9 mouse cellular contexts compared by ENCODE assay signal in genomic region chr5:120849601-120850136, GRCm38 (mm10). TPM values are rescaled to one million over a fixed set of nuclear protein-coding genes. Genes with fewer than 3 reads are reported as not detected.
DNase-seq lines count a peak whose midpoint lies in the region; TF ChIP-seq lines count a peak whose summit lies in the region.
"Had no signal": no experiment of that assay in that cellular context is flagged by ENCODE, and none has a peak within 500 bp of the region (broad histone marks: within the 10 kb centered on the region; RNA-seq: fewer than 3 reads in every experiment).

No protein-coding gene starts in this region.

- no peak overlapping the region for H3K27ac ChIP-seq in gastrocnemius, adult 2 months
- H3K27ac ChIP-seq: limb, embryonic 12.5 days had no signal

- peak; percentile 48 for TF ChIP-seq CTCF in gastrocnemius, adult 2 months (IDR thresholded peaks at IDR 0.05)
- peak; percentile 67; the same call in 1 of the 2 replicates for TF ChIP-seq CTCF in brain, embryonic 14.5 days (IDR thresholded peaks at IDR 0.05; ENCODE audit: borderline replicate concordance, extremely low read depth, insufficient read depth, insufficient read length)

- H3K4me3 ChIP-seq in gastrocnemius, adult 2 months: no peak overlapping the region
- H3K4me3 ChIP-seq: limb, embryonic 12.5 days had no signal

- peak; percentile 17 for DNase-seq in gastrocnemius, adult 2 months
- DNase-seq in gastrocnemius, postnatal 36 days: no peak
- DNase-seq in right cerebral cortex, adult 2 months (ENCODE audit: low spot score in 2 of 2): peak; percentile 27 to 33
- no peak for DNase-seq in right cerebral cortex, postnatal 36 days (ENCODE audit: low spot score in 2 of 2)
- peak; percentile 71 for DNase-seq in brain, embryonic 14.5 days (ENCODE audit: low read depth)
- peak; percentile 20 for DNase-seq in forelimb bud, embryonic 11.5 days (ENCODE audit: low read depth, low spot score)
- peak; percentile 25 to 29 for DNase-seq in lung, adult 18-20 months
- peak; percentile 21 for DNase-seq in telencephalon, adult 2 months (ENCODE audit: low read depth, low spot score)

- no peak for TF ChIP-seq POLR2A in brain, embryonic 14.5 days (IDR thresholded peaks at IDR 0.05; ENCODE audit: borderline replicate concordance, extremely low read depth, insufficient read depth, insufficient read length, poor library complexity, severe bottlenecking)

- intact Hi-C loops in gastrocnemius, adult 2 months (cut with DNase I): no loop called here
- intact Hi-C loops in gastrocnemius, postnatal 36 days (cut with DNase I): no loop called here

RNA-seq across cellular contexts. Expression of gene Oas1f, which starts 2.5 kb away (rescaled TPM):
- total RNA-seq in gastrocnemius, adult 2 months (2021): not detected
- not detected for total RNA-seq in gastrocnemius, postnatal 36 days (2021)
- not detected in 2 replicates for polyA plus RNA-seq in brain, embryonic 14.5 days (2012; rRNA removed)
- polyA plus RNA-seq: limb, embryonic 12.5 days had no signal

RNA-seq across cellular contexts. Expression of gene Oas1h, which starts 11.6 kb away (rescaled TPM):
- total RNA-seq in gastrocnemius, adult 2 months (2021): not detected
- not detected for total RNA-seq in gastrocnemius, postnatal 36 days (2021)
- polyA plus RNA-seq in brain, embryonic 14.5 days (2012; rRNA removed): not detected in 2 replicates
- polyA plus RNA-seq: limb, embryonic 12.5 days had no signal

RNA-seq across cellular contexts. Expression of gene Oas1c, which starts 37.4 kb away (rescaled TPM):
- total RNA-seq in gastrocnemius, adult 2 months (2021): under 1 TPM; 0.17 to 0.28 TPM
- under 1 TPM; 0.15 to 0.30 TPM for total RNA-seq in gastrocnemius, postnatal 36 days (2021)
- 0.40 and 0.56 TPM in 2 replicates for polyA plus RNA-seq in brain, embryonic 14.5 days (2012; rRNA removed)

RNA-seq across cellular contexts. Expression of gene Oas1g, which starts 37.7 kb away (rescaled TPM):
- under 1 TPM in 1 of 2 experiments, not detected in 1; 0.14 TPM for total RNA-seq in gastrocnemius, adult 2 months (2021)
- total RNA-seq in gastrocnemius, postnatal 36 days (2021): under 1 TPM in 1 of 2 experiments, not detected in 1; 0.27 TPM
- polyA plus RNA-seq in brain, embryonic 14.5 days (2012; rRNA removed): 0.10 and 0.16 TPM in 2 replicates

RNA-seq across cellular contexts. Expression of gene Oas1e, which starts 54.3 kb away (rescaled TPM):
- not detected for total RNA-seq in gastrocnemius, adult 2 months (2021)
- total RNA-seq in gastrocnemius, postnatal 36 days (2021): not detected
- polyA plus RNA-seq in brain, embryonic 14.5 days (2012; rRNA removed): 0.10 and 0.19 TPM in 2 replicates
- polyA plus RNA-seq: limb, embryonic 12.5 days had no signal

Comparison
In these comparisons a context has a peak if more than half of its experiments do, and no peak if none do; other contexts are left out.
1. DNase-seq: peak in gastrocnemius, adult 2 months (single experiment), right cerebral cortex, adult 2 months (2 of 2), brain, embryonic 14.5 days (single experiment), forelimb bud, embryonic 11.5 days (single experiment), lung, adult 18-20 months (2 of 2) and telencephalon, adult 2 months (single experiment); none in gastrocnemius, postnatal 36 days (0 of 2) and right cerebral cortex, postnatal 36 days (0 of 2).